Mouse (Mus musculus) macrophage (primary cell): Measurements from ENCODE around the gene Kptn. TPM values are rescaled to one million over a fixed set of nuclear protein-coding genes. Genes with fewer than 3 reads are reported as not detected.

Source experiments
- H3K27ac ChIP-seq: fragments of 350-480 bp; formaldehyde crosslinking; 2 replicates; pipeline ENCODE4 v1.9.0; 2021
- H3K36me3 ChIP-seq: fragments of 350-480 bp; formaldehyde crosslinking; 2 replicates; pipeline ENCODE4 v1.9.0; 2021; ENCODE audit errors: inconsistent target
- H3K4me3 ChIP-seq: fragments of 350-480 bp; formaldehyde crosslinking; 2 replicates; pipeline ENCODE4 v1.9.0; 2021; ENCODE audit errors: inconsistent target
- H3K79me2 ChIP-seq: fragments of 350-480 bp; formaldehyde crosslinking; 2 replicates; pipeline ENCODE4 v1.9.0; 2021; ENCODE audit errors: inconsistent target
- WGBS: methylation state at CpG from one replicate; pipeline ENCODE4 v1.1.7; 2026; ENCODE audit warnings: inconsistent platforms; ENCODE audit not compliant: missing documents; 5-methylcytosine and 5-hydroxymethylcytosine counted together
- polyA plus RNA-seq: library from polyadenylated mRNA; stranded (reverse); fragments of 250-400 nt; gene quantifications from 3 replicates; pipeline ENCODE4 v1.2.4, GENCODE M21; 2018; ENCODE audit warnings: inconsistent platforms

The Kptn gene
- polyA plus RNA-seq, 1 experiment from 2014 or later = 3.3 TPM

DNA sequence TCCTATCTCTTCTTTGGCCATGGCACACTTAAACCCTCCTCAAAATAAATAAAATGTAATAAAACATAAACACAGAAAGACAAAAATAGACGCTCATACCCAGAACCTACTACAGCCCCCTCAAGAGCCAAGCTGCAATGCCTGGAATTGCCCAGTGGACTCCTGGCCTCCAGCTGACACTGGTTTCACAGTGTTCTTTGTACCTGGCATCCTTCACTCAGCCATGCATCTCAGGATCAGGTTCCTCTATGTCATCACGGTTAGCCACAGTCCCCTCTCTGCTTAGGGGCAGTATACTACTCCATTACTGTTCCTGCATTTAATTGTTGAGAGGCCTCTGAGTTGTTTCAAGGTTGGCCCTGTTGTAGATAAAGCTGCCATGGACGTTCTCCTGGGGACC, 13.2 kb downstream of the Kptn start:
- no peak overlapping the region for H3K27ac ChIP-seq
- no peaks in the 10 kb centered on the region for H3K36me3 ChIP-seq
- 68% methylated on average over 3 of the region's 3 CpGs for WGBS
- H3K79me2 ChIP-seq = no peaks in the 10 kb centered on the region
- H3K4me3 ChIP-seq = no peak overlapping the region

DNA sequence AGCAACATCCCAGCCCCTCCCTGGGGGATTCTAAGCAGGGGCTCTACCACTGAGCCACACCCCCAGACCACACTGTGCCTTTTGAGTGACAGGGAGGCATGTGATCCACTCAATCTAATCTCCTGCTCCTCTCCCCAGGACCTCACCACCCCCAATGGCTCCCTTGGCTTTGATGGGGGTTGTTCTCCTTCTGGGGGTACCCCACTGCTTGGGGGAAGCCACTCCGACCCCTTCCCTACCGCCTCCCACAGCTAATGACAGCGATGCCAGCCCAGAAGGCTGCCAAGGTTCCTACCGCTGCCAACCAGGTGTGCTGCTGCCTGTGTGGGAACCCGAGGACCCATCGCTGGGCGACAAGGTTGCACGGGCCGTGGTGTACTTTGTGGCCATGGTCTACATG, 14.0 kb downstream of the Kptn start:
- WGBS = 91% methylated on average over 9 of the region's 9 CpGs

GRCm38 (mm10) chr7:16134951-16135392, 15.3 kb downstream of the Kptn start:
- Histone ChIP-seq H3K4me3 (no peak overlapping the region), H3K79me2 (no peaks in the 10 kb centered on the region), H3K36me3 (no peaks in the 10 kb centered on the region), H3K27ac (no peak overlapping the region)
- WGBS = 68% methylated on average over 7 of the region's 7 CpGs

More for the DNA sequence above, 14.0 kb downstream of the Kptn start:
- no peak overlapping the region for H3K27ac ChIP-seq
- H3K4me3 ChIP-seq = no peak overlapping the region
- no peaks in the 10 kb centered on the region for H3K79me2 ChIP-seq
- H3K36me3 ChIP-seq = no peaks in the 10 kb centered on the region

- H3K4me3 ChIP-seq = no peak overlapping the region
- no peak overlapping the region for H3K27ac ChIP-seq
- WGBS = 31% methylated on average over 22 of the region's 27 CpGs
- no peaks in the 10 kb centered on the region for H3K79me2 ChIP-seq
- no peaks in the 10 kb centered on the region for H3K36me3 ChIP-seq
Observed at GRCm38 (mm10) chr7:16146489-16147410, 27.1 kb downstream of the Kptn start.

DNA sequence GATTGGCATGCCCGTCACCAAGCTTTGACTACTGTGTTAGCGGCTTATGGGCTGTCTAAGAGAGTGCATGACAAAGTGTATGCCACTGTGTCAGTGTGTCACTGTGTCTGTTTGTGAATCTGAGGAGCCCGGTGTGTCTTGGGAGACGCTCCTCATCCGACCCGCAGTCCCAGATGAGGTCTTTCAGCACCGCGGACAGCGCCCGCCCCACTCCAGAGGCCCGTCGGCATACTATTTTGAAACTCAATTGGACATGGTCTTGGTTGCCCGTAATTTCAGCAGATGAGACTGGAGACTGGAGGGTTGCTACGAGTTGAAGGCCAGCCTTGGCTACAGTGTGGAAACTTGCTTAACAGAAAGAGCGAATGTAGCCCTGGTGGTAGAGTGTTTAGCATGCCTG, 27.9 kb downstream of the Kptn start:
- no peaks in the 10 kb centered on the region for H3K36me3 ChIP-seq
- no peak overlapping the region for H3K27ac ChIP-seq
- no peak overlapping the region for H3K4me3 ChIP-seq
- WGBS = 14% methylated on average over 15 of the region's 15 CpGs
- H3K79me2 ChIP-seq = no peaks in the 10 kb centered on the region

DNA sequence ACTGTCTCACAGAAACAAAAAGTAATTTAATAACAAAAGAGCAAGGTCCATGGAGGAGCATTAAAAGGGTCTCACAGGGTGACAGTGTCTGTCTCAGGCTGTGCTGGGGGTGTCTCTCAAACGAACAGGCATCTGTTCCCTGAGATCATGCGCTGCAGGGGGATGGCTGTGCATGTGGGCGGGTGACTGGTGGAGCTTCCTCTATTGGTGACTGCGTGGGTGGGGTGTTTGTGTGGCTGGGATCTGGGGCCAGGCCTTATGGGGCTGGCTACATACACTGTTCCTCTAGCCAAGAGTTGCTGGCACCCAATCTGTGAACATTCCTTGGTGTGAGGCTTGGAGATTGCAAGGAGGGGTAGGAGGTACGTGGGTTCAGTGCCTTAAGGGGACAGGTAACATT, 29.5 kb downstream of the Kptn start:
- Histone ChIP-seq H3K4me3 (no peak overlapping the region), H3K27ac (no peak overlapping the region), H3K79me2 (no peaks in the 10 kb centered on the region), H3K36me3 (no peaks in the 10 kb centered on the region)
- WGBS = 38% methylated on average over 5 of the region's 5 CpGs

GRCm38 (mm10) chr7:16150191-16151145, 30.8 kb downstream of the Kptn start:
- Histone ChIP-seq H3K4me3 (no peak overlapping the region), H3K27ac (no peak overlapping the region), H3K79me2 (no peaks in the 10 kb centered on the region), H3K36me3 (no peaks in the 10 kb centered on the region)
- WGBS = 74% methylated on average over 9 of the region's 9 CpGs

DNA sequence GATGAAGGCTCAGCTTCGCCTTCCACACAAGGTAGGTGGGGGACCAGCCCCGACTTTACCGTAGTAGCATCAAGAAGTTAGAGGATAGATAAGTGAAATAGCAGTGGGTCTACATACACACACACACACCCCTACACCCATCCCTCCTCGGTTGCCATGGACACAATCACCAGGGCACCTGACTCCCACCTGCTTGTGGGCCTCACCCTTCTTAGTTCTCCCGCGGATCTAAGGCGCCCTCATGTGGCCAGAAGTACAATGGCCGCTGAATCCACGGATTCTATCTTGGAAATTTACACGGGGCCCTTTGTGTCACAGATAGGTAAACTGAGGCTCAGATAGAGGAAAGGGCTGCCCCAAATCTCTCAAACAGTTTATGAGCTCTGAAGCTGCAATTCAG, 33.8 kb downstream of the Kptn start:
- Histone ChIP-seq H3K27ac (no peak overlapping the region), H3K79me2 (no peaks in the 10 kb centered on the region), H3K4me3 (no peak overlapping the region), H3K36me3 (no peaks in the 10 kb centered on the region)
- WGBS = 27% methylated on average over 10 of the region's 10 CpGs

- H3K4me3 ChIP-seq = no peak overlapping the region
- WGBS = 65% methylated on average over 9 of the region's 9 CpGs
- H3K27ac ChIP-seq = no peak overlapping the region
- H3K36me3 ChIP-seq = no peaks in the 10 kb centered on the region
- H3K79me2 ChIP-seq = no peaks in the 10 kb centered on the region
Observed at GRCm38 (mm10) chr7:16155132-16155872, 35.6 kb downstream of the Kptn start.

DNA sequence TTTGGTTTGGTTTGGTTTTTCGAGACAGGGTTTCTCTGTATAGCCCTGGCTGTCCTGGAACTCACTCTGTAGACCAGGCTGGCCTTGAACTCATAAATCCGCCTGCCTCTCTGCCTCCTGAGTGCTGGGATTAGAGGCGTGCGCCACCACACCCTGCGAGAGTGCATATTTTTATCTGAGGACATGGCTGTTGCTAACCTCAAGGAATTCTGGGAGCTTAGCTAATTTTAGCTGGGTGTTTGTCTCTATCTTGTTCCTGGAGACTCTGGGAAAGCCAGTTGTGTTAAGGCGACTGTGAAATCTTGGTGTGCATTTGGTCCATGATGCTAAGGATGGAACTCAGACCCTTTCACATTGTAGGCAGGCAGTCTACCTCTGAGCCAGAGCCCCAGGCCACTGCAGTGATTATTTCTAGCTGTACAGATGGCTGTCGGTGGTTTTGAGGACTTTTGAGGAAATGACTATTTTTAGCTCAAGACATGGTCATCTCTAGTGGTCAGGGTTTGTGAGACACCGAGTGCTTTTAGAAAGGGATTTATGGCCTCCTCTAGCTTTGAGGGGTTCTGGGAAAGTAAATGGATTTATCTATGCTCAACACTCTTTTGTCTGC, 36.5 kb downstream of the Kptn start:
- 60% methylated on average over 8 of the region's 8 CpGs for WGBS
- Histone ChIP-seq H3K79me2 (no peaks in the 10 kb centered on the region), H3K27ac (no peak overlapping the region), H3K36me3 (no peaks in the 10 kb centered on the region), H3K4me3 (no peak overlapping the region)

GRCm38 (mm10) chr7:16158735-16159134, 39.0 kb downstream of the Kptn start:
- Histone ChIP-seq H3K79me2 (no peaks in the 10 kb centered on the region), H3K4me3 (no peak overlapping the region), H3K36me3 (no peaks in the 10 kb centered on the region), H3K27ac (no peak overlapping the region)
- 17% methylated on average over 30 of the region's 39 CpGs for WGBS

- no peak overlapping the region for H3K27ac ChIP-seq
- WGBS = 63% methylated on average over 3 of the region's 3 CpGs
- H3K4me3 ChIP-seq = no peak overlapping the region
- H3K79me2 ChIP-seq = no peaks in the 10 kb centered on the region
- no peaks in the 10 kb centered on the region for H3K36me3 ChIP-seq
Observed at GRCm38 (mm10) chr7:16160702-16161101, 41.0 kb downstream of the Kptn start.

DNA sequence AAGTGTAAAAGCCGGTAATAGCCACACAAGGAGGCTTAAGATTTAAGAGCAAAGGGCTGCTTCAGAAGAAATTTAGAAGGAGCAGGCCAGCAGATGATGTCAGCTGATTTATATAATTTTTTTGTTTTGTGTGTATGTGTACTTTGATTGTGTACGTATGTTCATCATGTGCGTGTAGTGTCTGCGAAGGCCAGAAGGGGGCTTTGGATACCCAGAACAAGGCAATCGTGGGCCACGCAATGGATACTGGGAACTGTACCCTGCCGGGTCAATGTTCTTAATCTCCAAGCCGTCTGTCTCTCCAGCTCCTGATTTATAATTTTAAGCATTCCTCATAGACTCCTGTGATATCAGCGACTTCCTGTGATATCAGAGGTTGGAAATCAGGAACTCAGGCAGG, 41.6 kb downstream of the Kptn start:
- 91% methylated on average over 9 of the region's 9 CpGs for WGBS
- no peaks in the 10 kb centered on the region for H3K36me3 ChIP-seq
- no peak overlapping the region for H3K27ac ChIP-seq
- no peak overlapping the region for H3K4me3 ChIP-seq
- H3K79me2 ChIP-seq = no peaks in the 10 kb centered on the region

DNA sequence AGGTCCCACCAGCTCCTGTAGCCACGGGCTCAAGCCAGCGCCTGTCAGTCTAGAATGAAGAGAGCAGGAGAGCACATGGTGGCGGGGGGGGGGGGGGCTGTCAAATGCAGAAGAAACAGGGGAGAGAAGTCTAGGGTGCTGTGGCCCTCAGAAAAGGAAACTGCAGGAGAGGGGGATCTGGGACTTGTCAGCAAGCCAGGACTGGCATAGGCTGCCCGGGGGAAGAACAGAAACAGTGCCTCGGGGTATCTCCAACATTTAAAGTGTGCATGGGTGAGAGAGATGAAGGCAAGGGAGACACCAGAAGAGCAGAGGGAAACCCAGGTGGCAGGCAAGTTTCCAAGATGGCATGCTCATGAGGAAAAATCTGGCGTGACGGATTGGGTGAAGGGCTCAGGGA, 42.3 kb downstream of the Kptn start:
- no peak overlapping the region for H3K4me3 ChIP-seq
- H3K27ac ChIP-seq = no peak overlapping the region
- no peaks in the 10 kb centered on the region for H3K36me3 ChIP-seq
- no peaks in the 10 kb centered on the region for H3K79me2 ChIP-seq
- 76% methylated on average over 7 of the region's 7 CpGs for WGBS
